Mouse (Mus musculus) megakaryocyte, embryonic 14.5 days (primary cell): ENCODE results near the gene Tmem189. TPM values are rescaled to one million over a fixed set of nuclear protein-coding genes. Genes with fewer than 3 reads are reported as not detected.
"Not testable (repeated sequence)": the region's sequence is repeated elsewhere in the genome, so short reads cannot be mapped to it uniquely, and the experiment has no call there.

Experiments
- H3K27me3 ChIP-seq: replicated peaks from 2 replicates; pipeline ENCODE3; 2012; ENCODE audit warnings: inconsistent platforms
- H3K36me3 ChIP-seq: replicated peaks from 2 replicates; pipeline ENCODE3; 2012; ENCODE audit warnings: low read length, inconsistent platforms, mixed read lengths
- H3K4me1 ChIP-seq: 2 replicates; pipeline ENCODE4 v1.6.1; 2012; ENCODE audit warnings: inconsistent platforms
- H3K4me3 ChIP-seq: replicated peaks from 2 replicates; pipeline ENCODE3; 2012; ENCODE audit warnings: moderate library complexity, mild to moderate bottlenecking, inconsistent platforms
- H3K9me3 ChIP-seq: 2 replicates; pipeline ENCODE4 v1.6.1; 2012; ENCODE audit warnings: inconsistent platforms
- FLI1 ChIP-seq: IDR thresholded peaks from 2 replicates; pipeline ENCODE4 v1.6.1; 2012; ENCODE audit warnings: low read length, inconsistent platforms, mixed read lengths
- GATA1 ChIP-seq: IDR thresholded peaks from 3 replicates; pipeline ENCODE4 v1.6.1; 2012; ENCODE audit warnings: mixed read lengths, low read length, inconsistent platforms, borderline replicate concordance
- polyA plus RNA-seq: library from polyadenylated mRNA; stranded (reverse); fragments of >175 nt; gene quantifications from 2 replicates; pipeline ENCODE4 v1.2.3, GENCODE M21; 2012; ENCODE audit warnings: low replicate concordance; ENCODE audit not compliant: insufficient read depth

Tmem189 gene
- polyA plus RNA-seq, 1 experiment: 173 TPM

- peak overlapping the region; percentile 96 for H3K4me3 ChIP-seq
- peaks cover 40% of the 10 kb centered on the region for H3K36me3 ChIP-seq
- H3K27me3 ChIP-seq: no peaks in the 10 kb centered on the region
- TF ChIP-seq FLI1 (no peak), GATA1 (no peak)
- peaks cover 80% of the 10 kb centered on the region for H3K4me1 ChIP-seq
- no peaks in the 10 kb centered on the region for H3K9me3 ChIP-seq
These were observed 30.3 kb downstream of the Tmem189 start for GRCm38 (mm10) chr2:167659177-167659846.

- peak overlapping the region; percentile 96 for H3K4me3 ChIP-seq
- H3K4me1 ChIP-seq: peaks cover 86% of the 10 kb centered on the region
- H3K27me3 ChIP-seq: no peaks in the 10 kb centered on the region
- TF ChIP-seq FLI1 (no peak), GATA1 (no peak)
- peaks cover 46% of the 10 kb centered on the region for H3K36me3 ChIP-seq
- no peaks in the 10 kb centered on the region for H3K9me3 ChIP-seq
These were observed 30.9 kb downstream of the Tmem189 start for GRCm38 (mm10) chr2:167658712-167659111.

- peaks cover 53% of the 10 kb centered on the region for H3K36me3 ChIP-seq
- no peaks in the 10 kb centered on the region for H3K27me3 ChIP-seq
These were observed 31.6 kb downstream of the Tmem189 start for GRCm38 (mm10) chr2:167657973-167658372.

DNA sequence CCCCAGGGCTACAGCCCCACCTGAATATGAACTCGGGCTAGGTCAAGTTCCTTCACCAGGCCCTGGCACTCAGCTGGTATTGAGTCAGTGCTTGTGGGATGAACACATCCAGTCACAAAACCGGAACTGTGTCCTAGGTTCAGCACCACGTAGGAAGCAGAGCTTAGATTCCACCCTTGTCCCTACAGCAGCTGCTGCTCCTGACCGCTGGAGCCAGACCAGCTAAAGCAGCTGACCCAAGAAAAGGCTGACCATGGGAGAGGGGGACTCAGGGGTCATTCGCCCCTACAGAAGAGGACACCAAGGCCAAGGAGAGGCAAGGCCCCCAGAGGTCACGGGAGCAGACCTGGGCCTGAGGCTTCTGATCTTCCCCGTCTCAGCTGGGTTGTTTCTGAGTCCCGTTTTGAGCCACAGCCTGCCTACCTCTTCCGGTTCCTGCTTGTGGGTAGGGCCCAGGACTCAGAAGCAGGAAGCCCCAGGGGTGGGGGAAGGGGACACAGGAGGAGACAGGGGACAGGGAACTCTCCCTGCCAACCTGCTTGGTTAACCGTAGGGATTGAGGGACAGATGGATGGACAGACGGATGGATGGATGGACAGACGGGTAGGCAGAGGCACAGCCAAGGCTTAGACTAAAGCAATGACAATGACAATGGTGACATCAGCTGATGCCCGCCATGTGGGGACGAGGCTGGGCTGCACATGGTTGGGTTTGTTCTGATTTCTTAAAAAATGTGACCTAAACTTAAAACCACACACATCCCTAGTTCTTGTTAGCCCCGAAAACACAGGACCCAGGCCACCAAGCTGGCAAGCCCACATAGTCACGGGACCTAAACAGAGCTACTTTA, 32.8 kb downstream of the Tmem189 start:
- peaks cover 95% of the 10 kb centered on the region for H3K4me1 ChIP-seq
- peak overlapping the region; percentile 92 for H3K4me3 ChIP-seq
- no peaks in the 10 kb centered on the region for H3K27me3 ChIP-seq
- peaks cover 64% of the 10 kb centered on the region for H3K36me3 ChIP-seq
- TF ChIP-seq FLI1 (peak; percentile 42; the same call in 1 of the 2 replicates), GATA1 (no peak)
- H3K9me3 ChIP-seq: no peaks in the 10 kb centered on the region

More at GRCm38 (mm10) chr2:167657973-167658372, 31.6 kb downstream of the Tmem189 start:
- no peaks in the 10 kb centered on the region for H3K9me3 ChIP-seq
- TF ChIP-seq GATA1: no peak
- no peak for TF ChIP-seq FLI1
- peak overlapping the region; percentile 96 for H3K4me3 ChIP-seq
- peaks cover 94% of the 10 kb centered on the region for H3K4me1 ChIP-seq

GRCm38 (mm10) chr2:167654911-167655600, 34.6 kb downstream of the Tmem189 start:
- H3K4me1 ChIP-seq: peaks cover 97% of the 10 kb centered on the region
- H3K27me3 ChIP-seq: no peaks in the 10 kb centered on the region
- H3K4me3 ChIP-seq: peak overlapping the region; percentile 23
- H3K9me3 ChIP-seq: no peaks in the 10 kb centered on the region
- peaks cover 82% of the 10 kb centered on the region for H3K36me3 ChIP-seq
- TF ChIP-seq GATA1: no peak
- no peak for TF ChIP-seq FLI1

- peaks cover 82% of the 10 kb centered on the region for H3K36me3 ChIP-seq
- peaks cover 93% of the 10 kb centered on the region for H3K4me1 ChIP-seq
These were observed 36.9 kb downstream of the Tmem189 start for GRCm38 (mm10) chr2:167652694-167653093.

DNA sequence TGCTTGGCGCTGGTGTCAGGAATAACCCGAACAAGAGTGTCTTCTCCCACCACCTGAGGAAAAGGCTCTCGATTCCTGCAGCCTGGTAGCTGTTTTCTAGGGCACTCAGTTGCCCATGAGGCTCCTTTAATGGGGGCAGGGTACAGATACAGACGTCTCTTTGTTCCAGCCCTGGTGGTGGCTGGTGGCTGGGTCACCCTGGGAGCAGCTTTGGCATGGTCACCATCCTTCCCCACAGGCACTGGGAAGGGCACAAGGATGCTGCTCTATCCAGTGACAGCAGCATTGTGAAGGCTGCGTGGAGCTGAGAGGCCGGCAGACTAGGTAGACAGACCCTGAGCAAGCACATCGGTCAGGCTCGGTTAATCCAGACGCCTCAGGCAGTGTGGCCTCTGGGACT, 38.0 kb downstream of the Tmem189 start:
- TF ChIP-seq FLI1 (no peak), GATA1 (no peak)
- H3K27me3 ChIP-seq: no peaks in the 10 kb centered on the region
- H3K4me3 ChIP-seq: peak overlapping the region; percentile 26
- H3K9me3 ChIP-seq: no peaks in the 10 kb centered on the region
- H3K4me1 ChIP-seq: peaks cover 90% of the 10 kb centered on the region
- H3K36me3 ChIP-seq: peaks cover 89% of the 10 kb centered on the region

More at GRCm38 (mm10) chr2:167652694-167653093, 36.9 kb downstream of the Tmem189 start:
- Histone ChIP-seq H3K27me3 (no peaks in the 10 kb centered on the region), H3K4me3 (peak overlapping the region; percentile 31), H3K9me3 (no peaks in the 10 kb centered on the region)
- TF ChIP-seq GATA1 (no peak), FLI1 (no peak)

DNA sequence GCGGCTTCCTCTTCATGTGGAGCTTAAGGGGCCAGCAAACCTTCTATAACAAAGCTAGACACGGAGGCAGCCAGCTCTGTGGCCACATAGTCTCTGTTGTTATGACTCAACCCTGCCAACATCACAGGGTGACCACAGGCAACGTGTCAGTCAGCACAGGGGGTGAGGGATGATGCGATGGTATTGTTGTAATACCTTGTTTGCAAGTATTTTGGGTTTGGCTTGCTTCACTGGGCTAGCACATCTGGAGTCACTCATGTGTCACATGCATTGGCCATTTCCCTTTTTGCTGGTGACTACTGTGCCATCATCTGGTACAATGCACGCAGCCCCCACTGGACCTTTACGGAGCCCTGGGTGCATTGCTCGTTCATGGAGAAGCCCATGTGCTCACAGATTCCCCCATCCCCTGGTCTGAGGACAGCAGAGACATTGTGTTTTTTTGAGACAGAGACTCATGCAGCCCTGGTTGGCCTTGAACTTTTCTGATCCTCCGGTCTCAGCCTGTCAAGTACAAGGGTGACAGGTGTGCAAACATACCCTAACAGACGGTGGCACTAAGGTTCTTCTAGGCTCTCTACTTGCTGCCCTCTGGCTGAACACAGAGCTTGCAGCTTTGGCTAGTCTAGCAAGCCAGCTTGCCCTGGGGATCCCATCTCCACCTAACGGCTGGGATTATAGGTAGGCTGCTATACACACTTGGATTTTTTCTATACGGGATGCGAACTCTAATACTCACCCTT, 40.2 kb downstream of the Tmem189 start:
- Histone ChIP-seq H3K27me3 (no peaks in the 10 kb centered on the region), H3K4me3 (peak overlapping the region; percentile 29), H3K4me1 (peaks cover 84% of the 10 kb centered on the region), H3K9me3 (no peaks in the 10 kb centered on the region), H3K36me3 (peaks cover 99% of the 10 kb centered on the region)
- TF ChIP-seq FLI1 (no peak), GATA1 (no peak)

DNA sequence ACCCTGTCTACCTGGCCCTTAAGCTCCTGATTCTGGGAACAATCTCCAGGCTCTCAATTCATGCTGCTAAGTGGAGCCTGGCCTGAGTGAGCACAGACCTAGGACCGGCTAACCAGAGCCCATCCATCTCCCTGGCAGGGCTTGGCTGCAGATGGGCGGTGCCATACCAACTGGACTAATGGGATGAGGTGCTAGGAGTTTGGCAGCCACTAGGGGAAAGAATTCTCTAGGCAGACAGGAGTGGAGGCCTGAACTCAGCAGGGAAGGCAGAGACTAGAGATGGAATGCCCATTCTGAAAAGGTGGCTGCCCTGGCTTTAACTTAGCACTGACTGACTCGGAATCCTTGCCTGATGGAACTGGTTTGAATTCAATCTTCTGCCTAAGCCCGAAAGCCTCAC, 43.2 kb downstream of the Tmem189 start:
- H3K9me3 ChIP-seq: no peaks in the 10 kb centered on the region
- H3K27me3 ChIP-seq: no peaks in the 10 kb centered on the region
- no peak overlapping the region for H3K4me3 ChIP-seq
- H3K36me3 ChIP-seq: peaks cover 92% of the 10 kb centered on the region
- peaks cover 63% of the 10 kb centered on the region for H3K4me1 ChIP-seq
- TF ChIP-seq GATA1 (no peak), FLI1 (no peak)

- not testable (repeated sequence) for H3K9me3 ChIP-seq, H3K27me3 ChIP-seq, H3K4me3 ChIP-seq
- Histone ChIP-seq H3K4me1 (peaks cover 64% of the 10 kb centered on the region), H3K36me3 (peaks cover 74% of the 10 kb centered on the region)
These were observed 46.1 kb downstream of the Tmem189 start for GRCm38 (mm10) chr2:167643356-167644052.
